Mouse (Mus musculus) ES-Bruce4 (cell line): Measurements from ENCODE around the gene Fyn.

Experiments
- CTCF ChIP-seq: IDR thresholded peaks from one replicate; pipeline ENCODE4 v1.8.1; 2011; ENCODE audit warnings: low read depth, low read length
- EP300 ChIP-seq: IDR thresholded peaks from 2 replicates; pipeline ENCODE4 v1.6.1; 2011; ENCODE audit warnings: low read depth, low read length; ENCODE audit not compliant: insufficient read depth
- POLR2A ChIP-seq: IDR thresholded peaks from one replicate; pipeline ENCODE4 v1.8.1; 2011; ENCODE audit warnings: low read length; ENCODE audit not compliant: insufficient read depth

DNA sequence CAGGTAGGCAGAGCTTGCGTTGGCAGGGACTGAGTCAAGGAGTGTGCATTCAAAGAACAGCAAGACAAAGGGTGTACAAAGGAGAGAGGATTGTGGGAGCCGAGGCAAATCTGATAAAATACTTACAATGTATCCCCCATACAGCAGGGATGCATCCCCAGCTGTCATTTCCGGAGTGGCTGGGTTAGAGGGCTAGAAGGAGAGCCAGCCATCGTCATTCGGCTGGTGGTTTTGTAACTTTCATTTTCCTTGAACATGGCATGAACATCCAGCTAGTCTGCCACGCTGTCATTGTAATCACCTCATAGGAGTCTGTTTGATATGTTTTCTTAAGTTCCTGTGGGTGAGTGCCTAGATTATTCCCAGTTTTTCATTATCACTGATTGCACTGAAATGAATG lies 123.5 kb downstream of the Fyn start:
- TF ChIP-seq EP300 (no peak), CTCF (no peak), POLR2A (no peak)
